Mouse (Mus musculus) embryo, embryonic 11 days (tissue): Measurements from ENCODE around the gene Gm21586.
"Not testable (repeated sequence)": the region's sequence is repeated elsewhere in the genome, so short reads cannot be mapped to it uniquely, and the experiment has no call there.

Experiments used
- DNase-seq: peaks from one replicate; pipeline ENCODE4 v3.0.0-alpha.2; 2015

Gm21586 gene

DNA sequence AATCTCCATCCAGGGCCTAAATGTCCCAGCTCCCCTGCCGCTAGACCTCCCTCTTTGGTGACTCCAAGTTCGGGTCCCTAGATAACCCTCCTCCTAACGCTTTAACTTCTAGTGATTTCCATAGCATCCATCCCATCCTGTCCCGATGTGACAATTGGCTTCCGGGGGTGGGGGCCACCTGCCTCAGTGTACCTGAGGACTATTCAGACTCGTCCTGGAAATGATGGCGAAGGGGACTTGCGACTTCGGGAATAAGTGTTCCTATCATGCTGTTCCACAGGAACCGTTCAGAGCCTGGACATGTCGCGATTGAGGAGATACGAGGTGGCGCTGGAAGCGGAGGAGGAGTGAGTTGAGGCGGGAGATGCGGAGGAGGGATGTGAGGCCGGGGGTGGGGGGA is at the start of gene Gm21586:
TSS of gene Gm21586 (plus strand) at position 301 of the 400 bp plus-strand sequence.
- not testable (repeated sequence) for DNase-seq

DNA sequence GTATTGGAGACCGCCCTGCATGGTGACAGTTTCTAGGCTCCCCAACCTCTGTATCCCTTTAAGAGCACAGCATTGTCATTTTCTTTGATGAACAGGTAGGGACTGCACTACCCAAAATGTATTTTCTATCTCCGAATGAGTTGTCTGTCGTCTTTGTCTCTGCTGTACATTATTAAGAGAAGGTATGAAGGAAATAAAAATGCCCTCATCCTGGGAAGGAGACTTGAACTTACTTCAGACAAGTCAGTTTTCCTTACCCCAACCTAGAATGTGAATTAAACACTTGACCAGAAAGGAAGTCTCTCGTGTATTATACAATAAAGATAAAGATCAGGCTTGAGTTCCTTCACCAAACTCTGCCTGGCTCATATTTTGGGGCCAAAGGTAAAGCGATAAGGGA is 27.3 kb downstream of the Gm21586 start, which contains the start of gene Gm2163:
TSS of gene Gm2163 (plus strand) at position 301 of the 400 bp plus-strand sequence.
- DNase-seq, result not testable (repeated sequence)
